Mouse (Mus musculus) cerebellum, adult 2 months (tissue): ENCODE results near the gene Ulk3. TPM values are rescaled to one million over a fixed set of nuclear protein-coding genes. Genes with fewer than 3 reads are reported as not detected.

Experiments
- DNase-seq, 2 experiments: peaks; one replicate each; pipeline ENCODE4 v3.0.0; 2021
- H3K27ac ChIP-seq: fragments of 200-500 bp; 2 replicates; pipeline ENCODE4 v1.5.1; 2012; ENCODE audit warnings: low read length, control low read depth, inconsistent platforms; ENCODE audit not compliant: insufficient read depth
- H3K27me3 ChIP-seq: fragments of 200-500 bp; 2 replicates; pipeline ENCODE4 v1.6.1; 2012; ENCODE audit warnings: inconsistent platforms, mild to moderate bottlenecking, low read length, moderate library complexity; ENCODE audit not compliant: control insufficient read depth, insufficient read depth
- H3K4me1 ChIP-seq: fragments of 200-500 bp; 2 replicates; pipeline ENCODE4 v1.6.1; 2011; ENCODE audit warnings: low read length; ENCODE audit not compliant: control insufficient read depth, insufficient read depth
- H3K4me3 ChIP-seq: fragments of 200-500 bp; replicated peaks from 2 replicates; pipeline ENCODE3; 2011; ENCODE audit warnings: mild to moderate bottlenecking, low read depth, low read length, control low read depth; ENCODE audit not compliant: insufficient read depth
- CTCF ChIP-seq: fragments of 200-500 bp; IDR thresholded peaks from 2 replicates; pipeline ENCODE4 v1.5.1; 2011; ENCODE audit warnings: low read depth, mild to moderate bottlenecking, control low read depth, low read length, moderate library complexity, borderline replicate concordance; ENCODE audit not compliant: insufficient read depth
- POLR2A ChIP-seq: fragments of 200-500 bp; IDR thresholded peaks from 2 replicates; pipeline ENCODE4 v1.6.1; 2011; ENCODE audit warnings: low read length, control low read depth, borderline replicate concordance; ENCODE audit not compliant: insufficient read depth
- WGBS: fragments of 180-500 bp; shearing (Covaris S2); methylation state at CpG from one replicate; pipeline ENCODE4 v1.1.7; 2018; 5-methylcytosine and 5-hydroxymethylcytosine counted together
- polyA plus RNA-seq: library from polyadenylated mRNA; depleted of rRNA; stranded (reverse); fragments of >200 nt; gene quantifications from 2 replicates; pipeline ENCODE4 v1.2.3, GENCODE M21; 2012; rRNA removed

Ulk3 gene
- 39.5 and 40.3 TPM in 2 replicates for polyA plus RNA-seq

DNA sequence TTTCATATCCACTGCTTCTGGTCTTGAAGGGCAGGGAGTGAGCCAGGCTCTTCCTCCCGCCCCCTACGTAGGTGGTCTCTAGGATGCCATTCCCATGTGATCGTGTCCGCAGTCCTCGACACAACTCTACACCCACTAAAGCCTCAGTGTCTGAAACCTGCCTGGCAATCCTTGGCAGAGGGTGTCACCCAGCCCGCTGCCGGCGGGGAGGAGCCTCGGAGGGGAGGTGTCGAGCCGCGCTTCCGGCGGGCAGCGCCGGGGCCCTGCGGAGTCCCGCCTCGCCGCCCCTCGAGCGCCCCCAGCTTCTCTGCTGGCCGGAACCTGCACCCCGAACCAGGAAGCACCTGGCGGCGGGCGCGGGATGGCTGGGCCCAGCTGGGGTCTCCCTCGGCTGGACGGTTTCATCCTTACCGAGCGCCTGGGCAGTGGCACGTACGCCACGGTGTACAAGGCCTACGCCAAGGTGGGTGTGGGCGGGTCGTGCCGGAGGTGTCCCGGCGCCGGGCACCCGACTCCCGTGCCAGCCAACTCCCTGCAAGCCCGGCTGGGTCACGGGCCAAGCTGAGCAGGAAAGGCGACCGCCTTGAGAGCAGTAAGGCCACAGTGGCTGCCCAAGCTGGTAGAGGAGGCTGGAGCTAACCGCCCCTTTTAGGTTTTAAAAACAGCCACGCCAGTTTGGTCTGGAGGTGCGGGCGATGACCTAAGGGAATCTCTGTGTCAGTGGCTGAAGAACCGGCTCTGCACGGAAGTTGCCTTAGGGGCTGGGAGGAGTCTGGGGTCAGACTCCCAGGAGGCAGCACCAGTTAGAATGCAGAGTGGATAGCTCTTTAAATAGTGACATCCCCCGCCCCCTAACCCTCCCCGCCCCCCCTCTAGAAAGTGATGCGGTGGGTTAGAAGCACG, at the start of gene Ulk3:
Ulk3 (plus strand) TSS at position 229 of the 903 bp plus-strand sequence.
- Histone ChIP-seq H3K27ac (peak within 1 kb of the TSS; percentile 49), H3K4me3 (peak within 1 kb of the TSS; percentile 86), H3K27me3 (no peaks in the 10 kb centered on the region), H3K4me1 (peaks cover 6% of the 10 kb centered on the region; the same call in 1 of the 2 replicates)
- DNase-seq, result peak; percentile 79 to 84
- WGBS, result under 1% methylated on average over 58 of the region's 58 CpGs
- TF ChIP-seq CTCF, result 0 out of 2 replicates have a peak, but pooled peaks have one; percentile 8
- peak; percentile 37; the same call in 1 of the 2 replicates for TF ChIP-seq POLR2A

DNA sequence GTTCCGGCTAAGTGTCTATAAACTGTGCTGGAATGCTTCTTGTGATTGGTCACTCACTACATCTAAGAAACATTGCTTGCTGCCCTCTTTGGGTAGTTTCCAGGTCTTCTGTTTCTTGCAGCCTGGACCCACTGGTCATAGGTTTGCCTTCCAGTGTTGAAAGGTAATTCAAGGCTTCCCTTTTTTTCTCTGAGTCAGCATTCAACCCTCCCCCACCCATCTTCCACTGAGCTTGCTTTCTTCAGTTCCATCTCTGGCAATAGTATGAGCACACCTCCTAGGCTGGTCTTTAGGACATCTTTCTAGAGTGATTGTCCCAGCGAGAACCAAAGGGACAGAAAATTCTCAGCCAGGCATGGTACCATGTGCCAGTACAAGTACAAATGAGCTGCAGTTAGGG, 49.7 kb upstream of the Ulk3 start:
- no peaks in the 10 kb centered on the region for H3K27me3 ChIP-seq
- no peak overlapping the region for H3K4me3 ChIP-seq
- no peaks in the 10 kb centered on the region for H3K4me1 ChIP-seq
- no peak overlapping the region for H3K27ac ChIP-seq
- no peak for TF ChIP-seq CTCF
- no peak for TF ChIP-seq POLR2A
- DNase-seq, result no peak
- WGBS, result 87% methylated on average over 2 of the region's 2 CpGs

- WGBS, result 0% methylated on average over 1 of the region's 1 CpGs
- Histone ChIP-seq H3K27ac (no peak overlapping the region), H3K27me3 (no peaks in the 10 kb centered on the region), H3K4me1 (no peaks in the 10 kb centered on the region; the same call in 1 of the 2 replicates), H3K4me3 (no peak overlapping the region)
- peak; percentile 57 to 64 for DNase-seq
- TF ChIP-seq CTCF, result peak; percentile 37; the same call in 1 of the 2 replicates
- TF ChIP-seq POLR2A, result no peak
Observed at GRCm38 (mm10) chr9:57541312-57541711, 47.9 kb upstream of the Ulk3 start.

DNA sequence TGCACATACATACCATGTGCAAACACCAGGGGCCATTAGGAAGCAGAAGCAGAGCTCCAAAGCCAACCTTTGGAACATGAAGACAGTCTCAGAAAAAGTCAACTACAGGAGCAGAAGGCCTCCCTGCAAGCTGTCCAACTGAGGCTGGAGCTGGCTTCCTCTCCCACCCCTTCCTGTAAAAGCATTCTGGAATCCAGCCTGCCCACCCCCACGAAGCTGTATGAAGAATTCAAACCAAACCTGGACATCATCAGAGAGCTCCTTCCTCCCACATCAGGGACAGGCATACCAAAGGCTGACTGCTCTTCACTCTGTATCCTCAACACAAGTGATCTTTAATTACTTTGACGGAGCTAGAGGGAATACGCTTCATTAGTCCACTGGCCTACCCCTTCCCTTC, 45.3 kb upstream of the Ulk3 start:
- WGBS, result 68% methylated on average over 3 of the region's 3 CpGs
- TF ChIP-seq CTCF (no peak), POLR2A (no peak)
- Histone ChIP-seq H3K4me3 (no peak overlapping the region), H3K4me1 (peaks cover 17% of the 10 kb centered on the region), H3K27ac (no peak overlapping the region), H3K27me3 (no peaks in the 10 kb centered on the region)
- no peak for DNase-seq

GRCm38 (mm10) chr9:57547287-57547686, 42.0 kb upstream of the Ulk3 start:
- H3K4me3 ChIP-seq, result no peak overlapping the region
- WGBS, result 23% methylated on average over 5 of the region's 5 CpGs
- peak; percentile 48 to 65 for DNase-seq
- no peaks in the 10 kb centered on the region for H3K27me3 ChIP-seq
- TF ChIP-seq POLR2A, result no peak
- TF ChIP-seq CTCF, result no peak
- H3K27ac ChIP-seq, result no peak overlapping the region
- peaks cover 23% of the 10 kb centered on the region for H3K4me1 ChIP-seq

- peaks cover 23% of the 10 kb centered on the region for H3K4me1 ChIP-seq
- no peak for DNase-seq
- no peak overlapping the region for H3K4me3 ChIP-seq
- no peak for TF ChIP-seq CTCF
- no peak for TF ChIP-seq POLR2A
- WGBS, result 71% methylated on average over 11 of the region's 11 CpGs
- no peak overlapping the region for H3K27ac ChIP-seq
- no peaks in the 10 kb centered on the region for H3K27me3 ChIP-seq
Observed at GRCm38 (mm10) chr9:57547869-57548268, 41.4 kb upstream of the Ulk3 start.

GRCm38 (mm10) chr9:57549186-57549585, 40.1 kb upstream of the Ulk3 start:
- H3K27ac ChIP-seq, result no peak overlapping the region
- peaks cover 23% of the 10 kb centered on the region for H3K4me1 ChIP-seq
- DNase-seq, result peak in 1 of 2 experiments; percentile 34
- TF ChIP-seq POLR2A (no peak), CTCF (no peak)
- 20% methylated on average over 4 of the region's 4 CpGs for WGBS
- no peak overlapping the region for H3K4me3 ChIP-seq
- no peaks in the 10 kb centered on the region for H3K27me3 ChIP-seq

GRCm38 (mm10) chr9:57550126-57550862, 39.0 kb upstream of the Ulk3 start:
- DNase-seq, result peak in 1 of 2 experiments; percentile 8
- no peak overlapping the region for H3K4me3 ChIP-seq
- TF ChIP-seq CTCF (no peak), POLR2A (no peak)
- H3K27me3 ChIP-seq, result no peaks in the 10 kb centered on the region
- H3K4me1 ChIP-seq, result peaks cover 23% of the 10 kb centered on the region
- no peak overlapping the region for H3K27ac ChIP-seq
- WGBS, result 86% methylated on average over 11 of the region's 11 CpGs
